Mouse (Mus musculus) central nervous system, embryonic 14 days (tissue): ENCODE data around the gene Cdc27. TPM values are rescaled to one million over a fixed set of nuclear protein-coding genes. Genes with fewer than 3 reads are reported as not detected.

Experiments
- polyA plus RNA-seq: library from polyadenylated mRNA; depleted of rRNA; stranded (reverse); fragments of >200 nt; gene quantifications from 2 replicates; pipeline ENCODE4 v1.2.3, GENCODE M21; 2012; rRNA removed

Gene Cdc27
- polyA plus RNA-seq = 29.5 and 30.7 TPM in 2 replicates

GRCm38 (mm10) chr11:104550406-104550974, at the start of gene Cdc27, which contains the start of gene Myl4:
Gene Cdc27 (minus strand): TSS chr11:104550620.
Gene Myl4 (plus strand): TSS chr11:104550663.

GRCm38 (mm10) chr11:104468751-104469268, 81.6 kb downstream of the Cdc27 start, which contains the start of gene Kansl1:
Gene Kansl1 (minus strand): TSS chr11:104468861.

Other genes starting within 250 kb of the Cdc27 start
- 112 and 120 TPM in 2 replicates for gene Kansl1, start 81.8 kb downstream of the Cdc27 start, polyA plus RNA-seq
- 3.0 and 67.6 TPM in 2 replicates for gene Myl4, start within 50 bp of the Cdc27 start, polyA plus RNA-seq
- gene Itgb3, start 57.4 kb upstream of the Cdc27 start, polyA plus RNA-seq = 1.1 and 1.8 TPM in 2 replicates
- 0.01 and 0.06 TPM in 2 replicates for gene Gm11639, start 135.1 kb upstream of the Cdc27 start, polyA plus RNA-seq